Mouse (Mus musculus) embryonic facial prominence, embryonic 10.5 days (tissue): Measurements from ENCODE around the gene Pigt. TPM values are rescaled to one million over a fixed set of nuclear protein-coding genes. Genes with fewer than 3 reads are reported as not detected.

Experiments used
- DNase-seq: peaks from one replicate; pipeline ENCODE4 v3.0.0-alpha.2; 2017; ENCODE audit warnings: low spot score
- H3K27ac ChIP-seq: fragments of 300-500 bp; sonication (generic); replicated peaks from 2 replicates; pipeline ENCODE4 v1.5.1; 2016; ENCODE audit warnings: mild to moderate bottlenecking
- H3K27me3 ChIP-seq: fragments of 300-500 bp; sonication (generic); replicated peaks from 2 replicates; pipeline ENCODE4 v1.6.1; 2016; ENCODE audit warnings: low read depth, mild to moderate bottlenecking; ENCODE audit not compliant: poor library complexity, severe bottlenecking
- H3K36me3 ChIP-seq: fragments of 300-500 bp; sonication (generic); replicated peaks from 2 replicates; pipeline ENCODE4 v1.6.1; 2016; ENCODE audit warnings: mild to moderate bottlenecking, moderate library complexity
- H3K4me1 ChIP-seq: fragments of 300-500 bp; sonication (generic); 2 replicates; pipeline ENCODE4 v1.6.1; 2016
- H3K4me3 ChIP-seq: fragments of 300-500 bp; sonication (generic); 2 replicates; pipeline ENCODE4 v1.5.1; 2016; ENCODE audit warnings: mild to moderate bottlenecking, moderate library complexity
- H3K9me3 ChIP-seq: fragments of 300-500 bp; sonication (generic); 2 replicates; pipeline ENCODE4 v1.6.1; 2016; ENCODE audit warnings: mild to moderate bottlenecking
- WGBS: fragments of 180-500 bp; shearing (Covaris S2); methylation state at CpG from one replicate; pipeline ENCODE4 v1.1.7; 2016; 5-methylcytosine and 5-hydroxymethylcytosine counted together
- polyA plus RNA-seq: library from polyadenylated mRNA; unstranded; fragments of >200 nt; fragmentation: Nextera tagmentation; extraction: Ambion mirVana; gene quantifications from 2 replicates; pipeline ENCODE4 v1.2.1, GENCODE M21; 2016

The Pigt gene
- polyA plus RNA-seq, 1 experiment from 2014 or later: 34.8 TPM

DNA sequence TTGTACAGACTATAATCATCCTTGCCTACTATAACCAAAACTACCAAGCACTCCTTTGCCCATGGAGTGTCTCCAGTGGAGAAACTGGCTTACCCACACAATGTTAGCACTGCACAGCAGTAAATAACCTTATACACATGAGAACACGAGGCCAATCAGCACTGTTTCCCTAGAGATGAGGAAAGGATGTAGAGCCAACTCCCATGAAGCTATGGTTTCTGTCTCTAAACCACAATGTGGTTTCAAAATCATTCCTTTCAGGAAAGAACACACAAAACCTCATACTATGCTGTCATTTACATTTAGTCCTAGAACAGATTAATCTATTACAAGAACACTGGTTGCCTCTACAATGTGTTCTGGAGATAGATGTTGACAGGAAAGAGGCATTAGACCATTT is 989 bp upstream of the Pigt start:
- no peak for DNase-seq
- no peak overlapping the region for H3K27ac ChIP-seq
- H3K36me3 ChIP-seq: peaks cover 22% of the 10 kb centered on the region
- H3K4me1 ChIP-seq: peaks cover 10% of the 10 kb centered on the region
- 76% methylated on average over 1 of the region's 1 CpGs for WGBS
- H3K4me3 ChIP-seq: peak overlapping the region; percentile 95
- 0 out of 2 replicates have a peak, but pooled peaks cover 4% of the 10 kb centered on the region for H3K27me3 ChIP-seq
- H3K9me3 ChIP-seq: no peaks in the 10 kb centered on the region

- Histone ChIP-seq H3K27me3 (0 out of 2 replicates have a peak, but pooled peaks cover 4% of the 10 kb centered on the region), H3K4me3 (peak overlapping the region; percentile 95), H3K4me1 (peaks cover 10% of the 10 kb centered on the region), H3K9me3 (no peaks in the 10 kb centered on the region), H3K36me3 (peaks cover 36% of the 10 kb centered on the region), H3K27ac (peak overlapping the region; percentile 86)
- no peak for DNase-seq
- 6% methylated on average over 21 of the region's 21 CpGs for whole genome bisulfite sequencing
These were observed 460 bp downstream of the Pigt start for GRCm38 (mm10) chr2:164497691-164498268.

DNA sequence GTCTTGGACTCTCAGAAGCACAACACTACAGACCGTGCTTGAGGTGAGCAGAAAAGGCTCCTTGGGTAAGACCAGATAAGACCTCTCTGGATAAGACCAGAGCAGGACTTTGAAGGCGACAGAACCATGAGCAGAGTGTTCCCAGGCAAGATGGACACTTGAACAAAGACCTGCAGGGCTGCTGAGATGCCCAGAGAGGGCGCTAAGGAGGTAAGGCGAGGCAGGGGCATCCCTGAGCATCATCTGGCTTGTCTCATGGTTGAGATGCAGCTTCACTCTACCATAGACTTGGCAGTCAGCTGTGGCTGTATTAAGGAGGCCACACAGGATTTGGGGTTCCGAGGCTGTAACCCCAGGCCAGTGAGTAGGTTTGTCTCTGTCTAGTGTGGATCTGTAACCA is 2.0 kb downstream of the Pigt start:
- DNase-seq: no peak
- no peak overlapping the region for H3K27ac ChIP-seq
- H3K27me3 ChIP-seq: 0 out of 2 replicates have a peak, but pooled peaks cover 2% of the 10 kb centered on the region
- peaks cover 52% of the 10 kb centered on the region for H3K36me3 ChIP-seq
- WGBS: 74% methylated on average over 5 of the region's 5 CpGs
- no peak overlapping the region for H3K4me3 ChIP-seq
- H3K9me3 ChIP-seq: 0 out of 2 replicates have a peak, but pooled peaks cover 2% of the 10 kb centered on the region
- H3K4me1 ChIP-seq: peaks cover 10% of the 10 kb centered on the region

GRCm38 (mm10) chr2:164500511-164500910 is 3.2 kb downstream of the Pigt start:
- Histone ChIP-seq H3K27ac (no peak overlapping the region), H3K4me1 (peaks cover 10% of the 10 kb centered on the region), H3K36me3 (peaks cover 64% of the 10 kb centered on the region), H3K27me3 (no peaks in the 10 kb centered on the region), H3K9me3 (peaks cover 12% of the 10 kb centered on the region; the same call in 1 of the 2 replicates), H3K4me3 (no peak overlapping the region)
- no peak for DNase-seq
- WGBS: 91% methylated on average over 7 of the region's 7 CpGs

DNA sequence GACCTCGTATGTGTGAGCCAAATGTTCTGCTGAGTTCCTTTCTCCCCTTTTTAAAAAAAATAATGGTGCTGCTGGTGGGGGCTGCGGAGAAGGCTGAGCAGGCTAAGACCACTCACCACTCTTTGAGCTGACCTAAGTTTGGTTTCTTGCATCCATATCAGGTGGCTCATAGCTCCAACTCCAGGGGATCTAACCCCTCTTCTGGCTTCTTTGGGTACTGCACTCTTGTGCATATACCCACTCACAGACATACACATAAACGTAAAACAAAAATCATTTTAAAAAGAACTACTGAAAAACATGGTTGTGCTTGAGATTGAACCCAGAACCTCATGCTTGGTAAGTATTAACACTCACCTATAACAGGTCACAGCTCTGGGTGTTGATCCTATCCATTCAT is 7.6 kb downstream of the Pigt start:
- Histone ChIP-seq H3K36me3 (peaks cover 90% of the 10 kb centered on the region), H3K27me3 (no peaks in the 10 kb centered on the region), H3K4me3 (no peak overlapping the region), H3K4me1 (no peaks in the 10 kb centered on the region), H3K27ac (no peak overlapping the region), H3K9me3 (peaks cover 12% of the 10 kb centered on the region; the same call in 1 of the 2 replicates)
- 92% methylated on average over 3 of the region's 3 CpGs for WGBS
- DNase-seq: no peak

- peaks cover 81% of the 10 kb centered on the region for H3K36me3 ChIP-seq
- H3K4me3 ChIP-seq: no peak overlapping the region
- H3K9me3 ChIP-seq: peaks cover 12% of the 10 kb centered on the region; the same call in 1 of the 2 replicates
- WGBS: 93% methylated on average over 4 of the region's 4 CpGs
- H3K27ac ChIP-seq: no peak overlapping the region
- H3K27me3 ChIP-seq: no peaks in the 10 kb centered on the region
- H3K4me1 ChIP-seq: 0 out of 2 replicates have a peak, but pooled peaks cover 1% of the 10 kb centered on the region
- no peak for DNase-seq
These were observed 8.5 kb downstream of the Pigt start for GRCm38 (mm10) chr2:164505619-164506347.

DNA sequence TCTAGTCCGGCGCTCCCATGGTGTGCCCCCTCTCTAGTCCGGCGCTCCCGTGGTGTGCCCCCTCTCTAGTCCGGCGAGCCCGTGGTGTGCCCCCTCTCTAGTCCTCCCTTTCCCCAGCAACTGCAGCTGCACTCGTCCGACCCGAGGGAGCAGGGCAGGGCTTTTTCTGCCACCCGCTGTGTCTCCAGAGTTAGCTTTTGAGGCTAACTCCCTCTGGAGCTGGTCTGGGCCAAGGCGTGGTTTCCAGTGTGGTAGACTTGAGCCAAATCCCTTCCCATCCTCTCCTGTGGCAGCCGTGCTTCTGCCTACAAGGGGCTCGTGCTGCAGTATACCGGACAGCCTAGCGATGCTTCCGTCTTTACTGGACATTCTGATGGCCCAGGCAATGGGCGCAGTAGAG is 10.5 kb downstream of the Pigt start:
- Histone ChIP-seq H3K36me3 (peaks cover 61% of the 10 kb centered on the region), H3K27me3 (no peaks in the 10 kb centered on the region), H3K4me3 (no peak overlapping the region), H3K9me3 (peaks cover 12% of the 10 kb centered on the region; the same call in 1 of the 2 replicates), H3K27ac (no peak overlapping the region), H3K4me1 (0 out of 2 replicates have a peak, but pooled peaks cover 5% of the 10 kb centered on the region)
- no peak for DNase-seq
- 87% methylated on average over 19 of the region's 19 CpGs for WGBS

GRCm38 (mm10) chr2:164510621-164511190 is 13.4 kb downstream of the Pigt start:
- no peaks in the 10 kb centered on the region for H3K27me3 ChIP-seq
- H3K27ac ChIP-seq: peak overlapping the region; percentile 61; the same call in 1 of the 2 replicates
- no peaks in the 10 kb centered on the region for H3K9me3 ChIP-seq
- DNase-seq: no peak
- WGBS: 38% methylated on average over 5 of the region's 5 CpGs
- no peak overlapping the region for H3K4me3 ChIP-seq
- H3K36me3 ChIP-seq: peaks cover 32% of the 10 kb centered on the region
- 0 out of 2 replicates have a peak, but pooled peaks cover 5% of the 10 kb centered on the region for H3K4me1 ChIP-seq

GRCm38 (mm10) chr2:164512121-164512909 is 15.0 kb downstream of the Pigt start:
- Histone ChIP-seq H3K36me3 (peaks cover 16% of the 10 kb centered on the region), H3K27ac (no peak overlapping the region), H3K27me3 (no peaks in the 10 kb centered on the region), H3K9me3 (0 out of 2 replicates have a peak, but pooled peaks cover 5% of the 10 kb centered on the region), H3K4me1 (0 out of 2 replicates have a peak, but pooled peaks cover 5% of the 10 kb centered on the region), H3K4me3 (no peak overlapping the region)
- WGBS: 63% methylated on average over 14 of the region's 14 CpGs
- no peak for DNase-seq

DNA sequence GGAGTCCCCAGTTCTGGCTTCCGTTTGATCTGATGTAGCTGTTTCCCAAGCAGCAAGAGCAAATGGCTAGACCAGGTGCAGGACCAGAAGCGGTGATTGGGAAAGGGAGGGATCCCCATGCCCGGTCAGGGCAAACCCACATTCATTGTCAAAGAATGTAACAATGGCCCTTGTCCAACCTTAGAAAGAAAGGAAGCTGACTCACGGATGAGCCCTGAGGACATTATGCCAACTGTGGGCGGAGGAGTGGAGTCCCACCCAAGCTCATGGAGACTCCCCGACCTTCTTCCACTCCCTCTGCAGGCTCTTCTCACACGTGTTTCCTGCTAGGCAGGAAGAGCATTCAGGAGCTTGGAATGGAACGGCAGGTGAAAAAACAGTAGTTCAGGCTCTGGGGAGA is 16.1 kb downstream of the Pigt start:
- 73% methylated on average over 8 of the region's 8 CpGs for WGBS

DNA sequence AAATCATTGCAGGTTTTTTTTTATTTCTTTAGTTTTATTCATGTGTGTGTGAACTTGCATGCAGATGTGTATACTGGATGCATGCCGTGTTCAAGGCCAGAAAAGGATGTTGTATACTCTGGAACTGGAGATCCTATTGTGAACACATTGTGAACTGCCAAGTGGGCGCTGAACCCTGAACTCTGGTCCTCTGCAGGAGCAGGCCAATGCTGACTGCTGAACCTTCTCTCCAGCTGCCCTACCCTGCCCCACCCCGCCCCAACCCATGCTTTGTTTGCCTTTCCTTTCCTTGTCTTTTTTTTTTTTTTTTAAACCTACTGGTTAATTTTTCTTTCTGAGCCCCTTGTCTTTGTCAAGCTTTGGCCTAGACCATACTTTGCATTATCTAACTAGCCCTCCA is 17.6 kb downstream of the Pigt start:
- 85% methylated on average over 3 of the region's 3 CpGs for WGBS
- H3K4me3 ChIP-seq: no peak overlapping the region

More for the DNA sequence above, 16.1 kb downstream of the Pigt start:
- H3K36me3 ChIP-seq: peaks cover 6% of the 10 kb centered on the region; the same call in 1 of the 2 replicates
- DNase-seq: no peak
- H3K4me1 ChIP-seq: 0 out of 2 replicates have a peak, but pooled peaks cover 5% of the 10 kb centered on the region
- no peaks in the 10 kb centered on the region for H3K27me3 ChIP-seq
- H3K9me3 ChIP-seq: 0 out of 2 replicates have a peak, but pooled peaks cover 5% of the 10 kb centered on the region
- no peak overlapping the region for H3K27ac ChIP-seq
- H3K4me3 ChIP-seq: no peak overlapping the region

DNA sequence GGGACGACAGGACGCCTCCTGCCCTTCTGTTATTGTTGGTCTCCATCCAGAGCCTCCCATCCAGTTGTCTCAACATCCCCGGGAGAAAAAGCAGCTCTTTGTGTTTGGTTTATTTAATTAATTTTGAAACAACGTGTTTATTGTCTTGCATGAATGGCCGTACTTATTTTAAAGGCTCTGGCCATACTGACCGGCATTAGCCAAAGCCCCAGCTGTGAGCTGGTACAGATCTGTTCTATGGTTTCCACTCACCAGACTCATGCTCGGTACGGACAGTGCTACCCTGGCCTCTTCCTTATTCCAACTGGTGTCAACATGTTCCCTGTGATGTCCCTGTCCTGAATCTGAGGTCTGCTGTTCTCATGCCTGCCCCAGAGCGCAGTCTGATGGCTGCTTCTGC is 18.6 kb downstream of the Pigt start:
- WGBS: 79% methylated on average over 9 of the region's 9 CpGs
- no peak for DNase-seq

More for the DNA sequence above, 17.6 kb downstream of the Pigt start:
- DNase-seq: no peak
- Histone ChIP-seq H3K27me3 (no peaks in the 10 kb centered on the region; the same call in 1 of the 2 replicates), H3K4me1 (0 out of 2 replicates have a peak, but pooled peaks cover 5% of the 10 kb centered on the region), H3K36me3 (no peaks in the 10 kb centered on the region), H3K9me3 (0 out of 2 replicates have a peak, but pooled peaks cover 5% of the 10 kb centered on the region), H3K27ac (no peak overlapping the region)

More for the DNA sequence above, 18.6 kb downstream of the Pigt start:
- no peak overlapping the region for H3K27ac ChIP-seq
- H3K27me3 ChIP-seq: no peaks in the 10 kb centered on the region; the same call in 1 of the 2 replicates
- H3K4me3 ChIP-seq: no peak overlapping the region
- no peaks in the 10 kb centered on the region for H3K36me3 ChIP-seq
- 0 out of 2 replicates have a peak, but pooled peaks cover 5% of the 10 kb centered on the region for H3K9me3 ChIP-seq
- H3K4me1 ChIP-seq: peaks cover 7% of the 10 kb centered on the region
